Mouse (Mus musculus): Measurements from ENCODE around the gene Scgb1b18.
"Not testable (repeated sequence)": the region's sequence is repeated elsewhere in the genome, so short reads cannot be mapped to it uniquely, and the experiment has no call there.

The Scgb1b18 gene

DNA sequence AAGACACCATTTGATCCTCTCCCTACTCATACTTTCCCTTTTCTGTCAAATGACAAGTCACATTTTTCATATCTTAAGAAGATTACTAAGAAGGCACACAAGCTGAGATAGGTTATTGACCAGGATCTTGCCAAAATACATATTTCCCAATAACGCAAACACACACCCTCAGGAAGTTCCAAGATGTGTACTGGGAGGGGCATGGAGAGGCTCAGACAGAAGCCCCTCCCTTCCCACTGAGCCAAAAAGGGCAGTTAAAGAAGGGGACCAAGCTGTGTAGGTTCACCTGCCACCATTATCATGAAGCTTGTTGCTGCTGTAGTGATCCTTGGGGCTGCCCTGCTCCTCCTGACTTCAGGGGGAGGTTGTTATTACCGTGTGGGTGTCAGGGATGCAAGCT is at the start of gene Scgb1b18:
Gene Scgb1b18, plus strand, starts transcription at position 301 of the 400 bp plus-strand sequence.
- not testable (repeated sequence) for DNase-seq (ENCODE audit: low read depth, low spot score)

DNA sequence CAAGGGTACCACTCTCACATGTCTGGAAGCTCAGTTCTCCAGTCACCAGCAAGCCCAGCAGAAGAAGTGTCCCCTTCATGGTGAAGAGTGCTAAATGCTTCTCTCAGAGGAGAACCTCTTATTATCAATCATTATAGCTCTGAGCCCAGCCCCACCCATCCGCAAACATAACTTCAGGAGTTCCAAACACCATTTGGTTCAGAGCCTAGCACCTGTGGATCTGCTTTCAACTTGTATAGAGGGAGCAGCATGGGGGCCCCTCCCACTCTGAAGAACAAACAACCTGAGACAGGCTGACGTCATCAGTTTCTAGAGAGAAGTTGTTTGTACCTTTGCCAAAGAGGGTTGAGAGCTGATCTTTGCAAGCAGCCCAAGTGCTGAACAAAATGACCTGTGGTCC is 11.6 kb upstream of the Scgb1b18 start, which contains the start of gene Scgb2b18:
Gene Scgb2b18, minus strand, starts transcription at position 101 of the 400 bp plus-strand sequence.
- DNase-seq (ENCODE audit: low read depth, low spot score) = not testable (repeated sequence)

Measured in A20 (cell line).